Mouse (Mus musculus) bone marrow macrophage, adult 2 months (primary cell): Measurements from ENCODE around the gene Abracl.

Source experiments
- CTCF ChIP-seq: IDR thresholded peaks from 2 replicates; pipeline ENCODE4 v1.5.1; 2012; ENCODE audit warnings: low read depth, mild to moderate bottlenecking, low read length, moderate library complexity
- POLR2A ChIP-seq: IDR thresholded peaks from 2 replicates; pipeline ENCODE4 v1.6.1; 2012; ENCODE audit warnings: mild to moderate bottlenecking, low read depth, low read length, borderline replicate concordance

- TF ChIP-seq CTCF (no peak), POLR2A (no peak)
Observed at GRCm38 (mm10) chr10:18046380-18046779, 23.3 kb upstream of the Abracl start.
